Mouse (Mus musculus) G1E (cell line): ENCODE measurements around the gene Egfl7.

ENCODE experiments used
- CTCF ChIP-seq: IDR thresholded peaks from 2 replicates; pipeline ENCODE4 v1.5.1; 2012; ENCODE audit warnings: low read depth, low read length, inconsistent platforms, mixed read lengths
- GATA1 ChIP-seq: IDR thresholded peaks from 2 replicates; pipeline ENCODE4 v1.6.1; 2012; ENCODE audit warnings: borderline replicate concordance, low read length, inconsistent platforms, mixed read lengths
- GATA2 ChIP-seq: IDR thresholded peaks from 2 replicates; pipeline ENCODE4 v1.6.1; 2012; ENCODE audit warnings: low read depth, low read length, inconsistent platforms, borderline replicate concordance
- POLR2AphosphoS5 ChIP-seq: IDR thresholded peaks from 2 replicates; pipeline ENCODE4 v1.6.1; 2012; ENCODE audit warnings: low read depth, low read length, inconsistent platforms; ENCODE audit not compliant: insufficient replicate concordance

DNA sequence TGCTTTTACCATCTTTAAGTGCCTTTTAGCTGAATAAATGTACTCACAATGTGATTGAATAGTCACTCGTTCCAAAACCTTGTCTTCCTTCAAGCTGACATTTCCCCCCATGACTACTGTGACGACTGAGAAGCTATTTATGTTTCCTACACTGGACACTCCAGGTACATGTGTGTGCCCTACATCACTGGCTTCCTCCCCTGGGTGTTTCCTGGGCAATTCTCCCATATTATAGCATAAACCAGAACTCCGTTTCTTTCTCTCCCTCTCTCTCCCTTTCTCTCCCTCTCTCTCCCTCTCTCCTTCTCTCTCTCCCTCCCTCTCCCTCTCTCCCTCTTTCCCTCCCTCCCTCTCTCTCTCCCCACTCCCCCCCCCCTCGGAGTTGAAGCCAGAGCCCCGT, 6.0 kb upstream of the Egfl7 start:
- TF ChIP-seq GATA1 (no peak), CTCF (no peak), GATA2 (no peak), POLR2AphosphoS5 (no peak)
